Mouse (Mus musculus): ENCODE data around the gene Ptdss2.
A peak's percentile ranks its signal among the peaks of the same experiment; 100 is the strongest.

Gene Ptdss2

GRCm38 (mm10) chr7:141173323-141173850, 51.2 kb downstream of the Ptdss2 start:
- DNase-seq (ENCODE audit: extremely low spot score, low spot score) = no peak

GRCm38 (mm10) chr7:141175068-141175467, 52.9 kb downstream of the Ptdss2 start:
- DNase-seq (ENCODE audit: extremely low spot score, low spot score) = no peak

- DNase-seq (ENCODE audit: extremely low spot score, low spot score) = peak; percentile 90
Observed at GRCm38 (mm10) chr7:141176173-141176572, 54.0 kb downstream of the Ptdss2 start.

- no peak for DNase-seq (ENCODE audit: extremely low spot score, low spot score)
Observed at GRCm38 (mm10) chr7:141188194-141188593, 66.0 kb downstream of the Ptdss2 start.

GRCm38 (mm10) chr7:141188733-141189132, 66.6 kb downstream of the Ptdss2 start:
- no peak for DNase-seq (ENCODE audit: extremely low spot score, low spot score)

- no peak for DNase-seq (ENCODE audit: extremely low spot score, low spot score)
Observed at GRCm38 (mm10) chr7:141190220-141190619, 68.0 kb downstream of the Ptdss2 start.

GRCm38 (mm10) chr7:141191036-141191435, 68.9 kb downstream of the Ptdss2 start:
- no peak for DNase-seq (ENCODE audit: extremely low spot score, low spot score)

GRCm38 (mm10) chr7:141191796-141192685, 69.9 kb downstream of the Ptdss2 start:
- no peak for DNase-seq (ENCODE audit: extremely low spot score, low spot score)

GRCm38 (mm10) chr7:141192776-141193347, 70.7 kb downstream of the Ptdss2 start:
- no peak for DNase-seq (ENCODE audit: extremely low spot score, low spot score)

GRCm38 (mm10) chr7:141193348-141193856, 71.2 kb downstream of the Ptdss2 start:
- peak; percentile 78 for DNase-seq (ENCODE audit: extremely low spot score, low spot score)

GRCm38 (mm10) chr7:141193948-141194347, 71.8 kb downstream of the Ptdss2 start, which contains the start of the genes Hras and Lrrc56:
Gene Hras (minus strand): TSS chr7:141194005.
Gene Lrrc56 (plus strand): TSS chr7:141194157.
- peak; percentile 97 for DNase-seq (ENCODE audit: extremely low spot score, low spot score)

- no peak for DNase-seq (ENCODE audit: extremely low spot score, low spot score)
Observed at GRCm38 (mm10) chr7:141194409-141194808, 72.2 kb downstream of the Ptdss2 start.

- peak; percentile 98 for DNase-seq (ENCODE audit: extremely low spot score, low spot score)
Observed at GRCm38 (mm10) chr7:141194830-141195229, 72.6 kb downstream of the Ptdss2 start.

GRCm38 (mm10) chr7:141195754-141196153, 73.6 kb downstream of the Ptdss2 start:
- DNase-seq (ENCODE audit: extremely low spot score, low spot score) = no peak

- no peak for DNase-seq (ENCODE audit: extremely low spot score, low spot score)
Observed at GRCm38 (mm10) chr7:141196619-141197282, 74.6 kb downstream of the Ptdss2 start.

- no peak for DNase-seq (ENCODE audit: extremely low spot score, low spot score)
Observed at GRCm38 (mm10) chr7:141198121-141198520, 75.9 kb downstream of the Ptdss2 start.

GRCm38 (mm10) chr7:141204546-141204945, 82.4 kb downstream of the Ptdss2 start:
- no peak for DNase-seq (ENCODE audit: extremely low spot score, low spot score)

- DNase-seq (ENCODE audit: extremely low spot score, low spot score) = no peak
Observed at GRCm38 (mm10) chr7:141205504-141205903, 83.3 kb downstream of the Ptdss2 start.

GRCm38 (mm10) chr7:141206182-141206937, 84.2 kb downstream of the Ptdss2 start:
- no peak for DNase-seq (ENCODE audit: extremely low spot score, low spot score)
